Mouse (Mus musculus): ENCODE measurements around the gene Gm21190. TPM values are rescaled to one million over a fixed set of nuclear protein-coding genes. Genes with fewer than 3 reads are reported as not detected.
"Not testable (repeated sequence)": the region's sequence is repeated elsewhere in the genome, so short reads cannot be mapped to it uniquely, and the experiment has no call there.

Gm21190 gene
- not detected in 2 replicates for polyA plus RNA-seq (2012; rRNA removed)

GRCm38 (mm10) chr5:15529122-15529521, at the start of gene Gm21190:
Gm21190 (minus strand) TSS chr5:15529222.
- not testable (repeated sequence) for H3K27me3 ChIP-seq (ENCODE audit: control insufficient read depth, insufficient read depth, low read length); DNase-seq; H3K27ac ChIP-seq (ENCODE audit: insufficient read depth, low read length); H3K4me3 ChIP-seq (replicated peaks; ENCODE audit: insufficient read depth, low read depth, low read length); H3K4me1 ChIP-seq (ENCODE audit: control insufficient read depth, insufficient read depth, low read length)
- 63% methylated on average over 1 of the region's 1 CpGs for WGBS

DNA sequence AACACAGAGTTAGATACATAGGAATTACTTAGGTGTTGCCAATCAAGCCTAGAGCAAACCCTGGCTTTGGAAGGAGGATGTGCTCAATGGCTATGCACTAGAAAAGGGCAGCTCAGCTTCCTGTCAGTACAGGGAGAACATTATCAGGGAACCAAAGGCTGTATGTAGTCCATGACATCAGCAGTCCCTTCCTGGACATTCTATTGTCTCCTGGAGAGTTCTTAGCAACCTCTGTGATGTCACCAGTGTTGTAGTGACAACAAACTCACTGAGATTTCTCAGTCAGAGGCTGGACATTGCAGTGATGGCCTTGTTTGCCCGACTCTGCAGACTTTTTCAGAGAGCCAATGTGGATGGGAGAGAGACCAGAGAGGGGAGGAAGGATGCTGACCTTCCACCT, 48.0 kb upstream of the Gm21190 start, which contains the start of gene Gm21083:
TSS of gene Gm21083 (plus strand) at position 301 of the 400 bp plus-strand sequence.
- WGBS: 22% methylated on average over 1 of the region's 1 CpGs

DNA sequence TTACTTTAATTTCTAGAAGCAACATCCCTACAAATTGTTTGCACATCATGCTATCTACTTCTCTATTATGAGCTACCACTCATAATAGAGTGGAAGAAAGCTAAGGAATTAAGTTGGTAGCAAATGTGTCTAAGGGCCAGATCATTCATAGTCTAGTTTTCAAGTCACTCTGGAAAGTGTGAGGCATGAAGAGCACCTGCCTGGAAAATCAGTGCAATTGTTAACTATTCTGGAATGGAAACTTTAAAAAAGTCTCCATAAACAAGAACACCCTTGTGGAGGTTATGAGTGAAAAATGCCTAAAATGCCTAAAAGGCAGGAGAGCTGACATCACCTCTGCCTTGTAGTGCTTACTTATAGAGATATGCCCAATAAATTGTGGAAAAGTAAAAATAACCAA, 44.7 kb upstream of the Gm21190 start:
- not testable (repeated sequence) for H3K4me1 ChIP-seq (ENCODE audit: control insufficient read depth, insufficient read depth, low read length); H3K4me3 ChIP-seq (replicated peaks; ENCODE audit: insufficient read depth, low read depth, low read length); H3K27me3 ChIP-seq (ENCODE audit: control insufficient read depth, insufficient read depth, low read length); H3K27ac ChIP-seq (ENCODE audit: insufficient read depth, low read length); DNase-seq

More for the DNA sequence above, 48.0 kb upstream of the Gm21190 start, which contains the start of gene Gm21083:
- not testable (repeated sequence) for H3K27me3 ChIP-seq (ENCODE audit: control insufficient read depth, insufficient read depth, low read length); H3K4me1 ChIP-seq (ENCODE audit: control insufficient read depth, insufficient read depth, low read length); H3K4me3 ChIP-seq (replicated peaks; ENCODE audit: insufficient read depth, low read depth, low read length); H3K27ac ChIP-seq (ENCODE audit: insufficient read depth, low read length); DNase-seq

- WGBS: 75% methylated on average over 3 of the region's 3 CpGs
Observed at GRCm38 (mm10) chr5:15561425-15562264, 32.6 kb upstream of the Gm21190 start.

GRCm38 (mm10) chr5:15558654-15559053, 29.6 kb upstream of the Gm21190 start:
- H3K4me1 ChIP-seq (ENCODE audit: control insufficient read depth, insufficient read depth, low read length); H3K27me3 ChIP-seq (ENCODE audit: control insufficient read depth, insufficient read depth, low read length); DNase-seq; H3K27ac ChIP-seq (ENCODE audit: insufficient read depth, low read length); H3K4me3 ChIP-seq (replicated peaks; ENCODE audit: insufficient read depth, low read depth, low read length): not testable (repeated sequence)
- WGBS: 72% methylated on average over 1 of the region's 1 CpGs

More at GRCm38 (mm10) chr5:15561425-15562264, 32.6 kb upstream of the Gm21190 start:
- not testable (repeated sequence) for DNase-seq; H3K4me3 ChIP-seq (replicated peaks; ENCODE audit: insufficient read depth, low read depth, low read length); H3K4me1 ChIP-seq (ENCODE audit: control insufficient read depth, insufficient read depth, low read length); H3K27ac ChIP-seq (ENCODE audit: insufficient read depth, low read length); H3K27me3 ChIP-seq (ENCODE audit: control insufficient read depth, insufficient read depth, low read length)

- H3K4me1 ChIP-seq (ENCODE audit: control insufficient read depth, insufficient read depth, low read length); H3K4me3 ChIP-seq (replicated peaks; ENCODE audit: insufficient read depth, low read depth, low read length); H3K27ac ChIP-seq (ENCODE audit: insufficient read depth, low read length); DNase-seq; H3K27me3 ChIP-seq (ENCODE audit: control insufficient read depth, insufficient read depth, low read length): not testable (repeated sequence)
- WGBS: 11% methylated on average over 3 of the region's 3 CpGs
Observed at GRCm38 (mm10) chr5:15549606-15550005, 20.6 kb upstream of the Gm21190 start.

GRCm38 (mm10) chr5:15549134-15549533, 20.1 kb upstream of the Gm21190 start:
- DNase-seq; H3K4me1 ChIP-seq (ENCODE audit: control insufficient read depth, insufficient read depth, low read length); H3K27me3 ChIP-seq (ENCODE audit: control insufficient read depth, insufficient read depth, low read length); H3K4me3 ChIP-seq (replicated peaks; ENCODE audit: insufficient read depth, low read depth, low read length); H3K27ac ChIP-seq (ENCODE audit: insufficient read depth, low read length): not testable (repeated sequence)
- WGBS: 17% methylated on average over 1 of the region's 1 CpGs

- H3K27ac ChIP-seq (ENCODE audit: insufficient read depth, low read length); H3K4me3 ChIP-seq (replicated peaks; ENCODE audit: insufficient read depth, low read depth, low read length); DNase-seq; H3K4me1 ChIP-seq (ENCODE audit: control insufficient read depth, insufficient read depth, low read length); H3K27me3 ChIP-seq (ENCODE audit: control insufficient read depth, insufficient read depth, low read length): not testable (repeated sequence)
- WGBS: 74% methylated on average over 6 of the region's 6 CpGs
Observed at GRCm38 (mm10) chr5:15548642-15549041, 19.6 kb upstream of the Gm21190 start.

DNA sequence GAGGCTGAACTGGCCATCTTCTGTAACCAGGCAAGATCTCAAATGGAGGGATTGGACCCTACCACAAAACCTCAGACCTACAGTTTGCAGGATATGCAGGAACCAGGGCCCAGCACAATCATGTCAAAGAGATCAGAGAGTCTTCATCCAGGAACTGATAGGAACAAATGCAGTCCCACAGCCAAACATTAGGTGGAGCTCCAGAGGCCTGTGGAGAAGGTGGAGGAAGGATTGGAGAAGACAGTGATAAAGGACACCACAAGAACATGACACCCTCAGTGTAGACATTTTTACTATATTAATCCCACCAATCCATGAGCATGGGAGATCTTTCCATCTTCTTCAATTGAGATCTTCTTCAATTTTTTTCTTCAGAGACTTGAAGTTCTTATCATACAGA, 6.6 kb downstream of the Gm21190 start:
- not testable (repeated sequence) for H3K27ac ChIP-seq (ENCODE audit: insufficient read depth, low read length); H3K27me3 ChIP-seq (ENCODE audit: control insufficient read depth, insufficient read depth, low read length); H3K4me1 ChIP-seq (ENCODE audit: control insufficient read depth, insufficient read depth, low read length); DNase-seq; H3K4me3 ChIP-seq (replicated peaks; ENCODE audit: insufficient read depth, low read depth, low read length)

GRCm38 (mm10) chr5:15522028-15522427, 7.0 kb downstream of the Gm21190 start:
- H3K27ac ChIP-seq (ENCODE audit: insufficient read depth, low read length); DNase-seq; H3K27me3 ChIP-seq (ENCODE audit: control insufficient read depth, insufficient read depth, low read length); H3K4me1 ChIP-seq (ENCODE audit: control insufficient read depth, insufficient read depth, low read length); H3K4me3 ChIP-seq (replicated peaks; ENCODE audit: insufficient read depth, low read depth, low read length): not testable (repeated sequence)
- 32% methylated on average over 2 of the region's 2 CpGs for WGBS

GRCm38 (mm10) chr5:15520418-15520817, 8.6 kb downstream of the Gm21190 start:
- H3K27me3 ChIP-seq (ENCODE audit: control insufficient read depth, insufficient read depth, low read length); H3K27ac ChIP-seq (ENCODE audit: insufficient read depth, low read length); H3K4me1 ChIP-seq (ENCODE audit: control insufficient read depth, insufficient read depth, low read length); DNase-seq; H3K4me3 ChIP-seq (replicated peaks; ENCODE audit: insufficient read depth, low read depth, low read length): not testable (repeated sequence)
- 25% methylated on average over 5 of the region's 5 CpGs for WGBS

GRCm38 (mm10) chr5:15517150-15517549, 11.9 kb downstream of the Gm21190 start:
- not testable (repeated sequence) for H3K4me1 ChIP-seq (ENCODE audit: control insufficient read depth, insufficient read depth, low read length); H3K27me3 ChIP-seq (ENCODE audit: control insufficient read depth, insufficient read depth, low read length); H3K4me3 ChIP-seq (replicated peaks; ENCODE audit: insufficient read depth, low read depth, low read length); H3K27ac ChIP-seq (ENCODE audit: insufficient read depth, low read length); DNase-seq
- 70% methylated on average over 2 of the region's 2 CpGs for WGBS

DNA sequence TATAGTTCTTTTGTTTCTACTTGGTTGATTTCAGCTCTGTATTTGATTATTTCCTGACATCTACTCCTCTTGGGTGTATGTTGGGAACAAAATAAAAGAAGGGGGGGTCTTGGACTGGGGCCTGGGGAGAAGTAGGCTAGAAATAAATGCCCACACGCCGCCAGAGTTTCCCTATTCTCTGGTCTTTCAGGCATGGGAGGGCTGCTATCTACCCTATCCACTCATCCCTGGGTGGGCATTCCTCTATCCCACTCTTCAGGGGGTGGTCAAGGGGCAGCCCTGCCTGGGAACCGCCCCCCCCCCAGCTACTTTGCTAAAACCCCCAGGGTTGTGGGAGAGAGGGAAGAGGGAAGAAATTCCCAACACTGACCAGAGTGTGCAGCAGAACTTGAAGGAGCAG, 16.8 kb downstream of the Gm21190 start:
- not testable (repeated sequence) for H3K4me3 ChIP-seq (replicated peaks; ENCODE audit: insufficient read depth, low read depth, low read length); H3K27me3 ChIP-seq (ENCODE audit: control insufficient read depth, insufficient read depth, low read length); H3K4me1 ChIP-seq (ENCODE audit: control insufficient read depth, insufficient read depth, low read length); DNase-seq; H3K27ac ChIP-seq (ENCODE audit: insufficient read depth, low read length)
- WGBS: 65% methylated on average over 3 of the region's 3 CpGs

All from cerebellum, adult 2 months (tissue).